In the genomic region with DNA sequence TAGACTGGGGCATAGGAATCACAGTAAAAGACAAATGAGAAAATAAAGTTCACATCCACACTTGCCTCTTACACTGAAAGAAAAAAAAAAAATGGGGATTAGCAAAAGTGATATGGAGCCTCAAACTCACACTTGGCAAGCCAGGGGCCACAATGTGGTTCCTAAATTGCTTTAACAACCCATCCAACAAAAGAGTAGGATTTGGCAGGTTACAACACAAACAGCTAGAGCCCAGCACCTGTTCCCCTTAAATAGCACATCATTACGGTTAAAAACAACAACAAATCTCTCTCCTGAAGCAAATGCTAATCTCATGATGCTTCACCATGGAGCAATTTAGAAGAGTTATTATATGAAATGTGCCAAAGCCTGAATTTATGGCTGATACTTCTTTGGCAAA, we compare ENCODE assay signal across 14 mouse cellular contexts. TPM values are rescaled to one million over a fixed set of nuclear protein-coding genes. Genes with fewer than 3 reads are reported as not detected.
A peak's percentile ranks its signal among the peaks of the same experiment; 100 is the strongest.
DNase-seq lines count a peak whose midpoint lies in the region; ATAC-seq and TF ChIP-seq lines count a peak whose summit lies in the region.
"Had no signal": no experiment of that assay in that cellular context is flagged by ENCODE, and none has a peak within 500 bp of the region (broad histone marks: within the 10 kb centered on the region; RNA-seq: fewer than 3 reads in every experiment).

No protein-coding gene starts in this region.

- no peak overlapping the region for H3ac ChIP-seq in myocyte (ENCODE audit: control insufficient read depth, insufficient read length)

- no peak for TF ChIP-seq POLR2A in lung, adult 2 months (IDR thresholded peaks at IDR 0.05; ENCODE audit: borderline replicate concordance, extremely low read depth, low read depth, low read length)
- TF ChIP-seq POLR2A in myocyte (IDR thresholded peaks at IDR 0.05; ENCODE audit: insufficient read length, low read depth) = no peak

- no peak for TF ChIP-seq CTCF in lung, postnatal 0 days (IDR thresholded peaks at IDR 0.05)
- TF ChIP-seq CTCF in lung, adult 2 months (IDR thresholded peaks at IDR 0.05; ENCODE audit: insufficient read depth, low read length) = no peak

- H3K9me3 ChIP-seq in hindbrain, embryonic 15.5 days = no peaks in the 10 kb centered on the region
- no peaks in the 10 kb centered on the region for H3K9me3 ChIP-seq in hindbrain, embryonic 12.5 days (replicated peaks)
- no peaks in the 10 kb centered on the region for H3K9me3 ChIP-seq in lung, postnatal 0 days (ENCODE audit: low read length)
- H3K9me3 ChIP-seq: forebrain, embryonic 13.5 days had no signal

- H3K4me3 ChIP-seq in hindbrain, embryonic 15.5 days = no peak overlapping the region
- no peak overlapping the region for H3K4me3 ChIP-seq in hindbrain, embryonic 12.5 days
- H3K4me3 ChIP-seq in lung, postnatal 0 days (ENCODE audit: low read depth, low read length) = peak overlapping the region; percentile 90; the same call in 1 of the 2 replicates
- H3K4me3 ChIP-seq in lung, adult 2 months (replicated peaks; ENCODE audit: extremely low read depth, low read depth, low read length) = no peak overlapping the region
- no peak overlapping the region for H3K4me3 ChIP-seq in myocyte
- H3K4me3 ChIP-seq: forebrain, embryonic 13.5 days had no signal

- TF ChIP-seq EP300 in lung, postnatal 0 days (IDR thresholded peaks at IDR 0.05) = no peak

- WGBS in hindbrain, embryonic 15.5 days = 63% methylated on average over 1 of the region's 1 CpGs
- WGBS in hindbrain, embryonic 12.5 days = 89% methylated on average over 1 of the region's 1 CpGs
- WGBS in lung, postnatal 0 days = 47% methylated on average over 1 of the region's 1 CpGs
- 57% methylated on average over 1 of the region's 1 CpGs for WGBS in lung, adult 2 months

- intact Hi-C loops in left cerebral cortex, postnatal 25 days (cut with DNase I) = loop anchor here (5.0 kb wide), 2 partner anchors 137 to 203 kb away; no protein-coding TSS in a partner anchor

- H3K27me3 ChIP-seq in hindbrain, embryonic 15.5 days = no peaks in the 10 kb centered on the region
- H3K27me3 ChIP-seq in hindbrain, embryonic 12.5 days = no peaks in the 10 kb centered on the region
- H3K27me3 ChIP-seq in lung, postnatal 0 days (replicated peaks; ENCODE audit: insufficient read depth, low read length) = no peaks in the 10 kb centered on the region
- no peaks in the 10 kb centered on the region for H3K27me3 ChIP-seq in myocyte (ENCODE audit: control insufficient read depth, insufficient read depth, insufficient read length)
- H3K27me3 ChIP-seq: forebrain, embryonic 13.5 days had no signal

- no peak for ATAC-seq in cerebellum, adult (ENCODE audit: insufficient number of reproducible peaks, low FRiP score, low TSS enrichment)
- ATAC-seq in hindbrain, embryonic 15.5 days (ENCODE audit: low FRiP score, low read depth) = no peak
- no peak for ATAC-seq in hindbrain, embryonic 12.5 days (ENCODE audit: low FRiP score)
- no peak for ATAC-seq in lung, postnatal 0 days
- ATAC-seq: forebrain, embryonic 13.5 days; hindbrain, postnatal 0 days had no signal

- no peak overlapping the region for H3K27ac ChIP-seq in hindbrain, embryonic 15.5 days (replicated peaks)
- no peak overlapping the region for H3K27ac ChIP-seq in hindbrain, embryonic 12.5 days
- H3K27ac ChIP-seq in lung, postnatal 0 days (ENCODE audit: low read length) = peak overlapping the region; percentile 12; the same call in 1 of the 2 replicates
- H3K27ac ChIP-seq: forebrain, embryonic 13.5 days; hindbrain, postnatal 0 days had no signal

- peaks cover 83% of the 10 kb centered on the region for H3K79me2 ChIP-seq in myocyte (ENCODE audit: control insufficient read depth, insufficient read depth)

- H3K4me2 ChIP-seq in hindbrain, embryonic 15.5 days = peak overlapping the region; percentile 85; the same call in 1 of the 2 replicates
- H3K4me2 ChIP-seq in hindbrain, embryonic 12.5 days (replicated peaks) = no peak overlapping the region
- peak overlapping the region; percentile 57 for H3K4me2 ChIP-seq in lung, postnatal 0 days (replicated peaks; ENCODE audit: low read depth, low read length)
- H3K4me2 ChIP-seq in myocyte (ENCODE audit: low read depth) = peak overlapping the region; percentile 88
- H3K4me2 ChIP-seq: forebrain, embryonic 13.5 days; midbrain, embryonic 11.5 days had no signal

- H3K4me1 ChIP-seq in hindbrain, embryonic 15.5 days (replicated peaks) = peaks cover 32% of the 10 kb centered on the region
- H3K4me1 ChIP-seq in hindbrain, embryonic 12.5 days = peaks cover 13% of the 10 kb centered on the region
- H3K4me1 ChIP-seq in lung, postnatal 0 days (ENCODE audit: insufficient read depth, low read depth, low read length) = peaks cover 22% of the 10 kb centered on the region; the same call in 1 of the 2 replicates
- peaks cover 12% of the 10 kb centered on the region for H3K4me1 ChIP-seq in lung, adult 2 months (ENCODE audit: control insufficient read depth, insufficient read depth, low read length)

- DNase-seq in cerebellum, adult 11 months = peak; percentile 63
- DNase-seq in lung, postnatal 0 days (ENCODE audit: low spot score) = no peak
- no peak for DNase-seq in lung, adult 2 months
- no peak for DNase-seq in left cerebral cortex, postnatal 25 days (ENCODE audit: low spot score in 2 of 2)
- DNase-seq: kidney, postnatal 25 days; right cerebral cortex, postnatal 25 days; thymus, adult 2 months had no signal

- H3K36me3 ChIP-seq in hindbrain, embryonic 15.5 days = no peaks in the 10 kb centered on the region
- no peaks in the 10 kb centered on the region for H3K36me3 ChIP-seq in hindbrain, embryonic 12.5 days
- H3K36me3 ChIP-seq in lung, postnatal 0 days (ENCODE audit: insufficient read depth, low read length) = no peaks in the 10 kb centered on the region
- H3K36me3 ChIP-seq in myocyte (ENCODE audit: control insufficient read depth, insufficient read depth) = no peaks in the 10 kb centered on the region

- H3K9ac ChIP-seq in hindbrain, embryonic 15.5 days = no peak overlapping the region
- no peak overlapping the region for H3K9ac ChIP-seq in hindbrain, embryonic 12.5 days
- H3K9ac ChIP-seq in lung, postnatal 0 days (replicated peaks; ENCODE audit: low read depth) = no peak overlapping the region
- H3K9ac ChIP-seq: forebrain, embryonic 13.5 days had no signal

TF ChIP-seq in myocyte, 11 proteins besides CTCF, POLR2A, EP300 and RAD21:
- no peak for TF ChIP-seq SRF (IDR thresholded peaks at IDR 0.05; ENCODE audit: control insufficient read depth, insufficient read length, low read depth)
- TF ChIP-seq MYOG (IDR thresholded peaks at IDR 0.05; ENCODE audit: control insufficient read depth in 1 of 3, insufficient read depth in 1 of 3, insufficient read length in 2 of 3, low read depth in 2 of 3) = peak in 1 of 3 experiments; percentile 55
- peak in 2 of 3 experiments; percentile 8 to 17 for TF ChIP-seq MYOD1 (IDR thresholded peaks at IDR 0.05; ENCODE audit: control insufficient read depth in 1 of 3, insufficient read length in 2 of 3, low read depth in 2 of 3)

RNA-seq across cellular contexts. Expression of a gene that starts 2.5 kb away (rescaled TPM):
- 5.3 and 5.8 TPM in 2 replicates for polyA plus RNA-seq in hindbrain, embryonic 15.5 days (2015; fragmentation: Nextera tagmentation; extraction: Ambion mirVana)
- polyA plus RNA-seq in hindbrain, embryonic 12.5 days (2016; fragmentation: Nextera tagmentation; extraction: Ambion mirVana) = 8.1 and 9.4 TPM in 2 replicates
- 19.2 and 21.9 TPM in 2 replicates for polyA plus RNA-seq in lung, postnatal 0 days (2015; fragmentation: Nextera tagmentation; extraction: Ambion mirVana)
- polyA plus RNA-seq in lung, adult 2 months (2012; rRNA removed) = 16.3 and 22.4 TPM in 2 replicates
- 13.3 TPM for polyA plus RNA-seq in myocyte (2012; fragmentation: generic; extraction: Trizol)
- 10 to 100 TPM; 34.1 to 34.3 TPM for total RNA-seq in left cerebral cortex, postnatal 25 days (2021)

RNA-seq across cellular contexts. Expression of a gene that starts 3.0 kb away (rescaled TPM):
- polyA plus RNA-seq in hindbrain, embryonic 15.5 days (2015; fragmentation: Nextera tagmentation; extraction: Ambion mirVana) = 73.4 and 78.3 TPM in 2 replicates
- 83.1 and 86.5 TPM in 2 replicates for polyA plus RNA-seq in hindbrain, embryonic 12.5 days (2016; fragmentation: Nextera tagmentation; extraction: Ambion mirVana)
- polyA plus RNA-seq in lung, postnatal 0 days (2015; fragmentation: Nextera tagmentation; extraction: Ambion mirVana) = 22.2 and 25.6 TPM in 2 replicates
- polyA plus RNA-seq in lung, adult 2 months (2012; rRNA removed) = 20.7 and 29.4 TPM in 2 replicates
- polyA plus RNA-seq in myocyte (2012; fragmentation: generic; extraction: Trizol) = 13.8 TPM
- total RNA-seq in left cerebral cortex, postnatal 25 days (2021) = 10 to 100 TPM; 62.3 to 64.5 TPM
